Mouse (Mus musculus): Measurements from ENCODE around the gene Tcte2. TPM values are rescaled to one million over a fixed set of nuclear protein-coding genes. Genes with fewer than 3 reads are reported as not detected.

Gene Tcte2
- polyA plus RNA-seq, 1 experiment from 2014 or later: 6.8 TPM

- DNase-seq (ENCODE audit: low spot score) (no peak), ATAC-seq (ENCODE audit: insufficient read depth, low FRiP score, low TSS enrichment) (no peak)
- no peaks in the 10 kb centered on the region for H3K36me3 ChIP-seq (ENCODE audit: control insufficient read depth, insufficient read depth, low read length)
- no peaks in the 10 kb centered on the region for H3K9me3 ChIP-seq (ENCODE audit: control insufficient read depth, low read length)
- no peak overlapping the region for H3K27ac ChIP-seq (ENCODE audit: low read depth, low read length)
- H3K9ac ChIP-seq (ENCODE audit: low read length): no peak overlapping the region
- WGBS: 73% methylated on average over 6 of the region's 6 CpGs
- H3K4me1 ChIP-seq (ENCODE audit: control insufficient read depth, insufficient read depth, low read length): 0 out of 2 replicates have a peak, but pooled peaks cover 2% of the 10 kb centered on the region
- H3K4me2 ChIP-seq (ENCODE audit: low read depth): no peak overlapping the region
- no peak overlapping the region for H3K4me3 ChIP-seq (ENCODE audit: low read depth, low read length)
- H3K27me3 ChIP-seq (ENCODE audit: control insufficient read depth, insufficient read depth, low read length): no peaks in the 10 kb centered on the region
Measured at GRCm38 (mm10) chr17:13754940-13755339, 6.7 kb downstream of the Tcte2 start.

GRCm38 (mm10) chr17:13753918-13754317 lies 7.7 kb downstream of the Tcte2 start:
- Histone ChIP-seq H3K27me3 (ENCODE audit: control insufficient read depth, insufficient read depth, low read length) (no peaks in the 10 kb centered on the region), H3K4me3 (ENCODE audit: low read depth, low read length) (no peak overlapping the region), H3K4me1 (ENCODE audit: control insufficient read depth, insufficient read depth, low read length) (no peaks in the 10 kb centered on the region), H3K4me2 (ENCODE audit: low read depth) (no peak overlapping the region), H3K27ac (ENCODE audit: low read depth, low read length) (no peak overlapping the region), H3K36me3 (ENCODE audit: control insufficient read depth, insufficient read depth, low read length) (no peaks in the 10 kb centered on the region), H3K9me3 (ENCODE audit: control insufficient read depth, low read length) (no peaks in the 10 kb centered on the region), H3K9ac (ENCODE audit: low read length) (no peak overlapping the region)
- WGBS: 82% methylated on average over 4 of the region's 4 CpGs
- DNase-seq (ENCODE audit: low spot score) (no peak), ATAC-seq (ENCODE audit: insufficient read depth, low FRiP score, low TSS enrichment) (no peak)

GRCm38 (mm10) chr17:13749027-13749426 lies 12.6 kb downstream of the Tcte2 start:
- no peak for ATAC-seq (ENCODE audit: insufficient read depth, low FRiP score, low TSS enrichment)

GRCm38 (mm10) chr17:13747681-13748080 lies 13.9 kb downstream of the Tcte2 start:
- Histone ChIP-seq H3K36me3 (ENCODE audit: control insufficient read depth, insufficient read depth, low read length) (no peaks in the 10 kb centered on the region), H3K4me2 (ENCODE audit: low read depth) (no peak overlapping the region), H3K9ac (ENCODE audit: low read length) (no peak overlapping the region), H3K27me3 (ENCODE audit: control insufficient read depth, insufficient read depth, low read length) (no peaks in the 10 kb centered on the region), H3K4me1 (ENCODE audit: control insufficient read depth, insufficient read depth, low read length) (no peaks in the 10 kb centered on the region), H3K27ac (ENCODE audit: low read depth, low read length) (no peak overlapping the region), H3K9me3 (ENCODE audit: control insufficient read depth, low read length) (no peaks in the 10 kb centered on the region), H3K4me3 (ENCODE audit: low read depth, low read length) (no peak overlapping the region)
- no peak for DNase-seq (ENCODE audit: low spot score)
- 87% methylated on average over 9 of the region's 9 CpGs for WGBS
- no peak for ATAC-seq (ENCODE audit: insufficient read depth, low FRiP score, low TSS enrichment)

More at GRCm38 (mm10) chr17:13749027-13749426, 12.6 kb downstream of the Tcte2 start:
- Histone ChIP-seq H3K27ac (ENCODE audit: low read depth, low read length) (no peak overlapping the region), H3K4me2 (ENCODE audit: low read depth) (no peak overlapping the region), H3K36me3 (ENCODE audit: control insufficient read depth, insufficient read depth, low read length) (no peaks in the 10 kb centered on the region), H3K4me3 (ENCODE audit: low read depth, low read length) (no peak overlapping the region), H3K9me3 (ENCODE audit: control insufficient read depth, low read length) (no peaks in the 10 kb centered on the region), H3K9ac (ENCODE audit: low read length) (no peak overlapping the region), H3K27me3 (ENCODE audit: control insufficient read depth, insufficient read depth, low read length) (no peaks in the 10 kb centered on the region), H3K4me1 (ENCODE audit: control insufficient read depth, insufficient read depth, low read length) (no peaks in the 10 kb centered on the region)
- no peak for DNase-seq (ENCODE audit: low spot score)
- WGBS: 86% methylated on average over 4 of the region's 4 CpGs

GRCm38 (mm10) chr17:13746330-13746729 lies 15.3 kb downstream of the Tcte2 start:
- DNase-seq (ENCODE audit: low spot score): no peak
- WGBS: 81% methylated on average over 6 of the region's 6 CpGs
- H3K9me3 ChIP-seq (ENCODE audit: control insufficient read depth, low read length): no peaks in the 10 kb centered on the region
- no peak overlapping the region for H3K4me3 ChIP-seq (ENCODE audit: low read depth, low read length)
- ATAC-seq (ENCODE audit: insufficient read depth, low FRiP score, low TSS enrichment): no peak
- no peak overlapping the region for H3K27ac ChIP-seq (ENCODE audit: low read depth, low read length)
- H3K4me2 ChIP-seq (ENCODE audit: low read depth): no peak overlapping the region
- H3K9ac ChIP-seq (ENCODE audit: low read length): no peak overlapping the region
- H3K36me3 ChIP-seq (ENCODE audit: control insufficient read depth, insufficient read depth, low read length): no peaks in the 10 kb centered on the region
- H3K27me3 ChIP-seq (ENCODE audit: control insufficient read depth, insufficient read depth, low read length): no peaks in the 10 kb centered on the region
- H3K4me1 ChIP-seq (ENCODE audit: control insufficient read depth, insufficient read depth, low read length): no peaks in the 10 kb centered on the region

GRCm38 (mm10) chr17:13745373-13745772 lies 16.3 kb downstream of the Tcte2 start:
- DNase-seq (ENCODE audit: low spot score): no peak
- Histone ChIP-seq H3K4me2 (ENCODE audit: low read depth) (no peak overlapping the region), H3K9ac (ENCODE audit: low read length) (no peak overlapping the region), H3K36me3 (ENCODE audit: control insufficient read depth, insufficient read depth, low read length) (no peaks in the 10 kb centered on the region), H3K4me3 (ENCODE audit: low read depth, low read length) (no peak overlapping the region), H3K4me1 (ENCODE audit: control insufficient read depth, insufficient read depth, low read length) (no peaks in the 10 kb centered on the region), H3K27ac (ENCODE audit: low read depth, low read length) (no peak overlapping the region), H3K9me3 (ENCODE audit: control insufficient read depth, low read length) (no peaks in the 10 kb centered on the region), H3K27me3 (ENCODE audit: control insufficient read depth, insufficient read depth, low read length) (no peaks in the 10 kb centered on the region)
- no peak for ATAC-seq (ENCODE audit: insufficient read depth, low FRiP score, low TSS enrichment)
- 51% methylated on average over 2 of the region's 2 CpGs for whole genome bisulfite sequencing

- H3K4me1 ChIP-seq (ENCODE audit: control insufficient read depth, insufficient read depth, low read length): no peaks in the 10 kb centered on the region
- H3K4me3 ChIP-seq (ENCODE audit: low read depth, low read length): no peak overlapping the region
- no peaks in the 10 kb centered on the region for H3K36me3 ChIP-seq (ENCODE audit: control insufficient read depth, insufficient read depth, low read length)
- no peak overlapping the region for H3K27ac ChIP-seq (ENCODE audit: low read depth, low read length)
- H3K27me3 ChIP-seq (ENCODE audit: control insufficient read depth, insufficient read depth, low read length): no peaks in the 10 kb centered on the region
- no peaks in the 10 kb centered on the region for H3K9me3 ChIP-seq (ENCODE audit: control insufficient read depth, low read length)
- no peak for DNase-seq (ENCODE audit: low spot score)
- no peak for ATAC-seq (ENCODE audit: insufficient read depth, low FRiP score, low TSS enrichment)
- H3K9ac ChIP-seq (ENCODE audit: low read length): no peak overlapping the region
- no peak overlapping the region for H3K4me2 ChIP-seq (ENCODE audit: low read depth)
- 71% methylated on average over 4 of the region's 4 CpGs for WGBS
Measured at GRCm38 (mm10) chr17:13744824-13745223, 16.8 kb downstream of the Tcte2 start.

- ATAC-seq (ENCODE audit: insufficient read depth, low FRiP score, low TSS enrichment) (no peak), DNase-seq (ENCODE audit: low spot score) (no peak)
- no peaks in the 10 kb centered on the region for H3K4me1 ChIP-seq (ENCODE audit: control insufficient read depth, insufficient read depth, low read length)
- no peak overlapping the region for H3K9ac ChIP-seq (ENCODE audit: low read length)
- H3K9me3 ChIP-seq (ENCODE audit: control insufficient read depth, low read length): no peaks in the 10 kb centered on the region
- H3K27ac ChIP-seq (ENCODE audit: low read depth, low read length): no peak overlapping the region
- H3K4me3 ChIP-seq (ENCODE audit: low read depth, low read length): no peak overlapping the region
- no peaks in the 10 kb centered on the region for H3K36me3 ChIP-seq (ENCODE audit: control insufficient read depth, insufficient read depth, low read length)
- WGBS: 82% methylated on average over 6 of the region's 6 CpGs
- no peak overlapping the region for H3K4me2 ChIP-seq (ENCODE audit: low read depth)
- no peaks in the 10 kb centered on the region for H3K27me3 ChIP-seq (ENCODE audit: control insufficient read depth, insufficient read depth, low read length)
Measured at GRCm38 (mm10) chr17:13744219-13744618, 17.4 kb downstream of the Tcte2 start.

- DNase-seq (ENCODE audit: low spot score): no peak
- no peaks in the 10 kb centered on the region for H3K27me3 ChIP-seq (ENCODE audit: control insufficient read depth, insufficient read depth, low read length)
- no peak overlapping the region for H3K4me3 ChIP-seq (ENCODE audit: low read depth, low read length)
- H3K9me3 ChIP-seq (ENCODE audit: control insufficient read depth, low read length): no peaks in the 10 kb centered on the region
- no peaks in the 10 kb centered on the region for H3K36me3 ChIP-seq (ENCODE audit: control insufficient read depth, insufficient read depth, low read length)
- H3K4me2 ChIP-seq (ENCODE audit: low read depth): no peak overlapping the region
- ATAC-seq (ENCODE audit: insufficient read depth, low FRiP score, low TSS enrichment): no peak
- H3K9ac ChIP-seq (ENCODE audit: low read length): no peak overlapping the region
- H3K4me1 ChIP-seq (ENCODE audit: control insufficient read depth, insufficient read depth, low read length): no peaks in the 10 kb centered on the region
- H3K27ac ChIP-seq (ENCODE audit: low read depth, low read length): no peak overlapping the region
- 40% methylated on average over 5 of the region's 5 CpGs for WGBS
Measured at GRCm38 (mm10) chr17:13743709-13744079, 17.9 kb downstream of the Tcte2 start.
